Mouse (Mus musculus): Measurements from ENCODE around the gene Gatad1.
"Not testable (repeated sequence)": the region's sequence is repeated elsewhere in the genome, so short reads cannot be mapped to it uniquely, and the experiment has no call there.

The Gatad1 gene

GRCm38 (mm10) chr5:3635286-3635685 is 21.7 kb downstream of the Gatad1 start:
- no peak for DNase-seq (ENCODE audit: low read depth, low spot score)

GRCm38 (mm10) chr5:3633951-3634350 is 23.0 kb downstream of the Gatad1 start:
- DNase-seq (ENCODE audit: low read depth, low spot score), result no peak

- no peak for DNase-seq (ENCODE audit: low read depth, low spot score)
Observed at GRCm38 (mm10) chr5:3633315-3633714, 23.7 kb downstream of the Gatad1 start.

- DNase-seq (ENCODE audit: low read depth, low spot score), result no peak
Observed at GRCm38 (mm10) chr5:3632285-3632684, 24.7 kb downstream of the Gatad1 start.

- DNase-seq (ENCODE audit: low read depth, low spot score), result no peak
Observed at GRCm38 (mm10) chr5:3631512-3632271, 25.3 kb downstream of the Gatad1 start.

- no peak for DNase-seq (ENCODE audit: low read depth, low spot score)
Observed at GRCm38 (mm10) chr5:3630055-3630454, 26.9 kb downstream of the Gatad1 start.

GRCm38 (mm10) chr5:3620486-3620885 is 36.5 kb downstream of the Gatad1 start:
- no peak for DNase-seq (ENCODE audit: low read depth, low spot score)

- not testable (repeated sequence) for DNase-seq (ENCODE audit: low read depth, low spot score)
Observed at GRCm38 (mm10) chr5:3611835-3612234, 45.1 kb downstream of the Gatad1 start.

GRCm38 (mm10) chr5:3609241-3609640 is 47.7 kb downstream of the Gatad1 start:
- no peak for DNase-seq (ENCODE audit: low read depth, low spot score)

GRCm38 (mm10) chr5:3607114-3607513 is 49.9 kb downstream of the Gatad1 start:
- DNase-seq (ENCODE audit: low read depth, low spot score), result no peak

- DNase-seq (ENCODE audit: low read depth, low spot score), result no peak
Observed at GRCm38 (mm10) chr5:3600790-3601189, 56.2 kb downstream of the Gatad1 start.

- no peak for DNase-seq (ENCODE audit: low read depth, low spot score)
Observed at GRCm38 (mm10) chr5:3600298-3600697, 56.7 kb downstream of the Gatad1 start.

GRCm38 (mm10) chr5:3598766-3599165 is 58.2 kb downstream of the Gatad1 start:
- DNase-seq (ENCODE audit: low read depth, low spot score), result no peak

- no peak for DNase-seq (ENCODE audit: low read depth, low spot score)
Observed at GRCm38 (mm10) chr5:3597171-3597570, 59.8 kb downstream of the Gatad1 start.

- peak; percentile 71 for DNase-seq (ENCODE audit: low read depth, low spot score)
Observed at GRCm38 (mm10) chr5:3596399-3596766, 60.6 kb downstream of the Gatad1 start, which contains the start of gene Rbm48. Gene Rbm48, minus strand, starts transcription at chr5:3596585.

GRCm38 (mm10) chr5:3595693-3596398 is 61.1 kb downstream of the Gatad1 start, which contains the start of gene Pex1:
Gene Pex1, plus strand, starts transcription at chr5:3596066.
- DNase-seq (ENCODE audit: low read depth, low spot score), result peak; percentile 96
